Mouse (Mus musculus) MEL (cell line): Measurements from ENCODE around the gene Gli1.

Experiments used
- CTCF ChIP-seq, 3 experiments: IDR thresholded peaks in 2 of 3; conservative IDR thresholded peaks in 1 of 3; 2 replicates each; pipeline ENCODE4 v1.5.1; 2011 to 2012; ENCODE audit warnings: low read length in 3 of 3, low read depth in 2 of 3, mild to moderate bottlenecking in 2 of 3, improper control_type of control experiment in 1 of 3, inconsistent platforms in 1 of 3, mixed read lengths in 1 of 3, moderate library complexity in 1 of 3; ENCODE audit not compliant: control insufficient read depth in 1 of 3, insufficient read depth in 1 of 3, poor library complexity in 1 of 3, severe bottlenecking in 1 of 3
- EP300 ChIP-seq, 2 experiments: IDR thresholded peaks; 2 replicates each; pipeline ENCODE4 v1.6.1; 2011; ENCODE audit warnings: improper control_type of control experiment in 2 of 2, low read length in 2 of 2, low read depth in 1 of 2, mild to moderate bottlenecking in 1 of 2
- GATA1 ChIP-seq: IDR thresholded peaks from 2 replicates; pipeline ENCODE4 v1.6.1; 2011; ENCODE audit warnings: low read depth, low read length, improper control_type of control experiment
- KAT2A ChIP-seq: conservative IDR thresholded peaks from 2 replicates; pipeline ENCODE4 v1.6.1; 2012; ENCODE audit warnings: low read depth, low read length, improper control_type of control experiment, inconsistent platforms
- MAX ChIP-seq: IDR thresholded peaks from 2 replicates; pipeline ENCODE4 v1.6.1; 2011; ENCODE audit warnings: low read length, improper control_type of control experiment
- MEF2A ChIP-seq: IDR thresholded peaks from 2 replicates; pipeline ENCODE4 v1.6.1; 2014; ENCODE audit warnings: low read depth, mild to moderate bottlenecking, inconsistent platforms, low read length, improper control_type of control experiment; ENCODE audit not compliant: poor library complexity, insufficient replicate concordance, severe bottlenecking; ENCODE audit errors: extremely low read depth
- MYB ChIP-seq: IDR thresholded peaks from 2 replicates; pipeline ENCODE4 v1.6.1; 2011; ENCODE audit warnings: mild to moderate bottlenecking, low read depth, low read length, improper control_type of control experiment
- NELFE ChIP-seq: IDR thresholded peaks from 2 replicates; pipeline ENCODE4 v1.6.1; 2011; ENCODE audit warnings: low read depth, low read length, improper control_type of control experiment
- POLR2A ChIP-seq, 2 experiments: IDR thresholded peaks; 2 replicates each; pipeline ENCODE4 v1.6.1; 2011 to 2012; ENCODE audit warnings: low read length in 2 of 2, mild to moderate bottlenecking in 2 of 2, control low read depth in 1 of 2, improper control_type of control experiment in 1 of 2, low read depth in 1 of 2, moderate library complexity in 1 of 2; ENCODE audit not compliant: control insufficient read depth in 1 of 2, insufficient read depth in 1 of 2, poor library complexity in 1 of 2
- USF1 ChIP-seq: IDR thresholded peaks from 2 replicates; pipeline ENCODE4 v1.6.1; 2014; ENCODE audit warnings: low read depth, mild to moderate bottlenecking, inconsistent platforms, low read length, improper control_type of control experiment, moderate library complexity
- ZC3H11A ChIP-seq: IDR thresholded peaks from 2 replicates; pipeline ENCODE4 v1.6.1; 2012; ENCODE audit warnings: low read depth, mild to moderate bottlenecking, inconsistent platforms, low read length, improper control_type of control experiment

DNA sequence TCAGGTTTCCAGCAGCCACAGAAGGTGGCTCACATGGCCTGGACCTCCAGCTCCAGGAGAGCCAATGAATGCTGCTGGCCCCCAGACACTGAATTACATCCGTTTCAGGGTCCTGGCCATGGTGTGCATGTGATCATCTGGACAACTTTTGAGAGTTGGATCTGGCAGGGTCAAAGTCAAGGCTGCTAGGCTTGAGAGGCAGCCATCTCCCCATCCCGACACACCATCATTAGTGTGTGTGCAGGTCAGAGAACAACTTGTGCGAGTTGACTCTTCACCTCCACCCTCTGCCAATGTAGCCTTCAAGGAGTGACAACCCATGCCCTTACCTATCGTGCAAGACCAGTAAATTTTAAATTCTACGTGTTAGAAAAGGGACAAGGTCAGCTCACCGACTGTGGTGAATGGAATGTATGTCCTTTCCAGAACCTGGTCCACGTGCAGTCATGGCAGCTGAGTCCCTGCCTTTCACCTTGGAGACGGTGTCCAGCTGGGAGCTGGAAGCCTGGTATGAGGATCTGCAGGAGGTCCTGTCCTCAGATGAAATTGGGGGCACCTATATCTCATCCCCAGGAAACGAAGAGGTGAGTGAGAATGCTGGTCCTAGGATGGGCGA, 46.8 kb downstream of the Gli1 start:
- no peak for TF ChIP-seq KAT2A
- no peak for TF ChIP-seq CTCF (IDR thresholded peaks at IDR 0.05 in 2 of 3, conservative IDR thresholded peaks at IDR 0.05 in 1 of 3; ENCODE audit: control insufficient read depth in 1 of 3, insufficient read depth in 1 of 3, low read depth in 2 of 3, low read length in 3 of 3, poor library complexity in 1 of 3, severe bottlenecking in 1 of 3)
- no peak for TF ChIP-seq USF1
- TF ChIP-seq EP300 (IDR thresholded peaks at IDR 0.05; ENCODE audit: low read depth in 1 of 2, low read length in 2 of 2), result no peak
- no peak; the same call in 1 of the 2 replicates for TF ChIP-seq NELFE
- TF ChIP-seq MYB, result no peak
- TF ChIP-seq MAX, result no peak
- no peak for TF ChIP-seq ZC3H11A
- TF ChIP-seq POLR2A (IDR thresholded peaks at IDR 0.05; ENCODE audit: control insufficient read depth in 1 of 2, insufficient read depth in 1 of 2, low read depth in 1 of 2, low read length in 2 of 2, poor library complexity in 1 of 2), result peak in 1 of 2 experiments; percentile 55; a peak in 2 of 4 replicates
- TF ChIP-seq MEF2A, result no peak
- TF ChIP-seq GATA1, result no peak
